Mouse (Mus musculus): Measurements from ENCODE around the gene Tcp11. TPM values are rescaled to one million over a fixed set of nuclear protein-coding genes. Genes with fewer than 3 reads are reported as not detected.

The Tcp11 gene
- polyA plus RNA-seq (2012; ENCODE audit: low replicate concordance) = 0.16 TPM in 1 of 2 replicates, not detected in the other

DNA sequence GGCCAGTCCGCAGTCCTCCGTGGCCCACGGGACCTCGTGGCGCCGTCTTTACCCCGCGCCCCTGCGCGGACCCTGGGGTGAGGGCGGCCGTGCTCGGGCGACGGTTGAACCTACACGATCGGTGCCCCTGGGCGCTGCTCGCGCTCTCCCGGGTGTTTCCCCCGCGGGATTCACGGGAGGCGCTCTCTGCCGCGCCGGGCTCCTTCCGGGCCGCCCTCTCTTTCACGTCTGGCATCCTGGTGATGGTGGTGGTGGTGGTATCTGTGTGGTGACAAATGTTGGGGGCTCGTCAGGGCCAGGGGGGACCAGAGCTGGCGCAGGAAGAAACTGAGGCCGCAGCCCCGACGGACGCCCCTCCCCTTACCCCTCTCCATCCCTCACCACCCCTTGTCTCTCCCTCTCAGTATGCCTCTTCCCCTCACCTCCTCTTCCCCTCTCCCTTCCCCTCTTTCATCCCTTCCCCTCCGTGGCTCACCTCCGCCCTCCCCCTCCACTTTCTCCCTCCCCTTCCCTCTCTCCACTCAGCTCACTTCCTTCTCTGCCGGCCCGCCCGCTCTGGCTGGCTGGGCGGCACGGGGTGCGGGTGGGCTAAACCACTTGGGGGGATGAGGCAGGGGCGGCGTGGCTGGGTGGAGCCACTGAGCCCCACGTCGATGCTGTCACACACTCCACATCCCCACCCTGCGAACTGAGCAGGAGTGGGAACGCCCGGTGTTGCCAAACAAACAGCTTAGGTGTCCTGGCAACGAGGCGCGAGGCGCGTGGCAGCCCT lies at the start of gene Tcp11:
Gene Tcp11, minus strand, starts transcription at position 595 of the 772 bp plus-strand sequence.

Other genes with a start within 250 kb of the Tcp11 start
- gene Snrpc, start 242.5 kb downstream of the Tcp11 start, polyA plus RNA-seq (2012; ENCODE audit: low replicate concordance) = 386 and 636 TPM in 2 replicates
- gene Uhrf1bp1, start 224.2 kb downstream of the Tcp11 start, polyA plus RNA-seq (2012; ENCODE audit: low replicate concordance) = 13.3 and 99.5 TPM in 2 replicates
- 11.3 and 13.5 TPM in 2 replicates for gene Anks1, start 171.3 kb downstream of the Tcp11 start, polyA plus RNA-seq (2012; ENCODE audit: low replicate concordance)
- 31.5 and 34.5 TPM in 2 replicates for gene Taf11, start 170.8 kb downstream of the Tcp11 start, polyA plus RNA-seq (2012; ENCODE audit: low replicate concordance)
- 0.07 and 0.09 TPM in 2 replicates for gene Scube3, start 61.5 kb upstream of the Tcp11 start, polyA plus RNA-seq (2012; ENCODE audit: low replicate concordance)
- 12.8 and 19.7 TPM in 2 replicates for gene Zfp523, start 96.5 kb upstream of the Tcp11 start, polyA plus RNA-seq (2012; ENCODE audit: low replicate concordance)
- 80.6 and 158 TPM in 2 replicates for gene Def6, start 127.1 kb upstream of the Tcp11 start, polyA plus RNA-seq (2012; ENCODE audit: low replicate concordance)
- 99.7 and 111 TPM in 2 replicates for gene Ppard, start 152.1 kb upstream of the Tcp11 start, polyA plus RNA-seq (2012; ENCODE audit: low replicate concordance)
- 66.9 and 83.3 TPM in 2 replicates for gene Fance, start 232.9 kb upstream of the Tcp11 start, polyA plus RNA-seq (2012; ENCODE audit: low replicate concordance)
- gene Rpl10a, start 247.8 kb upstream of the Tcp11 start, polyA plus RNA-seq (2012; ENCODE audit: low replicate concordance) = 2,107 and 3,547 TPM in 2 replicates